Mouse (Mus musculus) hindbrain, postnatal 0 days (tissue): Measurements from ENCODE around the gene Gm28035. TPM values are rescaled to one million over a fixed set of nuclear protein-coding genes. Genes with fewer than 3 reads are reported as not detected.

Source experiments
- ATAC-seq: fragments of 200-750 bp; cut with Nextera tagmentation; 2 replicates; pipeline ENCODE4 v1.8.0; 2017; ENCODE audit warnings: mild to moderate bottlenecking, moderate TSS enrichment, moderate library complexity
- DNase-seq: peaks from one replicate; pipeline ENCODE4 v3.0.0-alpha.2; 2015; ENCODE audit warnings: low spot score
- H3K27ac ChIP-seq: fragments of 300-500 bp; sonication (generic); 2 replicates; pipeline ENCODE4 v1.5.1; 2014; ENCODE audit warnings: mild to moderate bottlenecking
- H3K27me3 ChIP-seq: fragments of 300-500 bp; sonication (generic); 2 replicates; pipeline ENCODE4 v1.6.1; 2014; ENCODE audit warnings: low read length, mixed read lengths; ENCODE audit not compliant: insufficient read depth
- H3K36me3 ChIP-seq: fragments of 300-500 bp; sonication (generic); 2 replicates; pipeline ENCODE4 v1.6.1; 2014; ENCODE audit warnings: low read length, mixed read lengths; ENCODE audit not compliant: insufficient read depth
- H3K4me1 ChIP-seq: fragments of 300-500 bp; sonication (generic); 2 replicates; pipeline ENCODE4 v1.6.1; 2014; ENCODE audit warnings: antibody characterized with exemption, low read length, mixed read lengths; ENCODE audit not compliant: insufficient read depth
- H3K4me2 ChIP-seq: fragments of 300-500 bp; sonication (generic); 2 replicates; pipeline ENCODE4 v1.6.1; 2014; ENCODE audit warnings: low read depth, mild to moderate bottlenecking, low read length, moderate library complexity, mixed read lengths
- H3K4me3 ChIP-seq: fragments of 300-500 bp; sonication (generic); 2 replicates; pipeline ENCODE4 v1.5.1; 2014; ENCODE audit warnings: low read length
- H3K9ac ChIP-seq: fragments of 300-500 bp; sonication (generic); replicated peaks from 2 replicates; pipeline ENCODE4 v1.6.1; 2014; ENCODE audit warnings: mild to moderate bottlenecking, low read length, moderate library complexity, mixed read lengths
- H3K9me3 ChIP-seq: fragments of 300-500 bp; sonication (generic); 2 replicates; pipeline ENCODE4 v1.6.1; 2016; ENCODE audit warnings: low read length, mixed read lengths
- CTCF ChIP-seq: IDR thresholded peaks from 2 replicates; pipeline ENCODE4 v1.5.1; 2016; ENCODE audit warnings: antibody characterized with exemption, control low read depth, low read depth
- WGBS: fragments of 180-500 bp; shearing (Covaris S2); extraction: QIAGEN DNeasy Blood & Tissue Kit; methylation state at CpG from one replicate; pipeline ENCODE4 v1.1.7; 2014; 5-methylcytosine and 5-hydroxymethylcytosine counted together
- polyA plus RNA-seq: library from polyadenylated mRNA; unstranded; fragments of >200 nt; fragmentation: Nextera tagmentation; extraction: Ambion mirVana; gene quantifications from 2 replicates; pipeline ENCODE4 v1.2.1, GENCODE M21; 2015
- total RNA-seq: library from RNA; depleted of rRNA; stranded (reverse); fragments of >200 nt; gene quantifications from 2 replicates; pipeline ENCODE4 v1.2.3, GENCODE M21; 2014; rRNA removed

Gm28035 gene
- total RNA-seq (6.8 and 15.1 TPM in 2 replicates), polyA plus RNA-seq (0.25 and 0.31 TPM in 2 replicates)

- ATAC-seq (no peak), DNase-seq (no peak)
- H3K4me1 ChIP-seq, result peaks cover 13% of the 10 kb centered on the region
- no peak for TF ChIP-seq CTCF
- peak within 1 kb of the TSS; percentile 76; the same call in 1 of the 2 replicates for H3K4me2 ChIP-seq
- no peak within 1 kb of the TSS for H3K4me3 ChIP-seq
- H3K9ac ChIP-seq, result 0 out of 2 replicates have a peak within 1 kb of the TSS, but pooled peaks have one; percentile 95
- H3K27me3 ChIP-seq, result no peaks in the 10 kb centered on the region
- H3K27ac ChIP-seq, result no peak within 1 kb of the TSS
- peaks cover 24% of the 10 kb centered on the region for H3K36me3 ChIP-seq
- no peaks in the 10 kb centered on the region for H3K9me3 ChIP-seq
- WGBS, result 79% methylated on average over 2 of the region's 2 CpGs
Measured at GRCm38 (mm10) chr2:30240267-30240666, at the start of gene Gm28035. Gm28035 (plus strand) TSS chr2:30240567.

GRCm38 (mm10) chr2:30191790-30192580, 48.4 kb upstream of the Gm28035 start:
- Histone ChIP-seq H3K27me3 (no peaks in the 10 kb centered on the region), H3K4me2 (no peak overlapping the region), H3K36me3 (no peaks in the 10 kb centered on the region; the same call in 1 of the 2 replicates), H3K9me3 (no peaks in the 10 kb centered on the region), H3K27ac (no peak overlapping the region), H3K4me3 (no peak overlapping the region), H3K4me1 (no peaks in the 10 kb centered on the region), H3K9ac (no peak overlapping the region)
- 88% methylated on average over 12 of the region's 12 CpGs for WGBS
- DNase-seq (no peak), ATAC-seq (no peak)
- TF ChIP-seq CTCF, result no peak

- Histone ChIP-seq H3K4me3 (no peak overlapping the region), H3K4me2 (no peak overlapping the region), H3K9me3 (no peaks in the 10 kb centered on the region), H3K9ac (no peak overlapping the region), H3K27me3 (no peaks in the 10 kb centered on the region), H3K36me3 (no peaks in the 10 kb centered on the region), H3K4me1 (no peaks in the 10 kb centered on the region), H3K27ac (0 out of 2 replicates have a peak overlapping the region, but pooled peaks have one; percentile 36)
- ATAC-seq (no peak), DNase-seq (no peak)
- no peak for TF ChIP-seq CTCF
- WGBS, result 69% methylated on average over 3 of the region's 3 CpGs
Measured at GRCm38 (mm10) chr2:30194656-30195055, 45.7 kb upstream of the Gm28035 start.

GRCm38 (mm10) chr2:30198021-30198420, 42.3 kb upstream of the Gm28035 start:
- DNase-seq (no peak), ATAC-seq (no peak)
- no peaks in the 10 kb centered on the region for H3K27me3 ChIP-seq
- H3K4me2 ChIP-seq, result no peak overlapping the region
- H3K9ac ChIP-seq, result no peak overlapping the region
- 64% methylated on average over 4 of the region's 4 CpGs for WGBS
- H3K36me3 ChIP-seq, result no peaks in the 10 kb centered on the region
- H3K4me3 ChIP-seq, result no peak overlapping the region
- H3K4me1 ChIP-seq, result no peaks in the 10 kb centered on the region
- no peak for TF ChIP-seq CTCF
- no peaks in the 10 kb centered on the region for H3K9me3 ChIP-seq
- H3K27ac ChIP-seq, result no peak overlapping the region

- no peak overlapping the region for H3K4me3 ChIP-seq
- no peaks in the 10 kb centered on the region for H3K27me3 ChIP-seq
- no peak for TF ChIP-seq CTCF
- H3K4me2 ChIP-seq, result no peak overlapping the region
- DNase-seq (no peak), ATAC-seq (no peak)
- WGBS, result 74% methylated on average over 1 of the region's 1 CpGs
- H3K9me3 ChIP-seq, result no peaks in the 10 kb centered on the region
- H3K27ac ChIP-seq, result no peak overlapping the region
- H3K4me1 ChIP-seq, result no peaks in the 10 kb centered on the region; the same call in 1 of the 2 replicates
- H3K9ac ChIP-seq, result no peak overlapping the region
- no peaks in the 10 kb centered on the region for H3K36me3 ChIP-seq
Measured at GRCm38 (mm10) chr2:30199984-30200383, 40.4 kb upstream of the Gm28035 start.

- Histone ChIP-seq H3K36me3 (no peaks in the 10 kb centered on the region), H3K9me3 (no peaks in the 10 kb centered on the region), H3K9ac (no peak overlapping the region), H3K4me2 (no peak overlapping the region), H3K4me3 (no peak overlapping the region), H3K4me1 (no peaks in the 10 kb centered on the region; the same call in 1 of the 2 replicates), H3K27ac (no peak overlapping the region), H3K27me3 (no peaks in the 10 kb centered on the region)
- DNase-seq (no peak), ATAC-seq (no peak)
- TF ChIP-seq CTCF, result no peak
- 91% methylated on average over 5 of the region's 5 CpGs for WGBS
Measured at GRCm38 (mm10) chr2:30200388-30200925, 39.9 kb upstream of the Gm28035 start.

GRCm38 (mm10) chr2:30203439-30203838, 36.9 kb upstream of the Gm28035 start:
- TF ChIP-seq CTCF, result peak; percentile 62
- 71% methylated on average over 7 of the region's 7 CpGs for WGBS
- Histone ChIP-seq H3K4me1 (peaks cover 6% of the 10 kb centered on the region; the same call in 1 of the 2 replicates), H3K36me3 (no peaks in the 10 kb centered on the region), H3K27ac (no peak overlapping the region), H3K9me3 (no peaks in the 10 kb centered on the region), H3K9ac (no peak overlapping the region), H3K4me3 (no peak overlapping the region), H3K4me2 (no peak overlapping the region), H3K27me3 (no peaks in the 10 kb centered on the region)
- DNase-seq (peak; percentile 33), ATAC-seq (no peak)
